Mouse (Mus musculus): ENCODE results near the gene Rhod.

DNA sequence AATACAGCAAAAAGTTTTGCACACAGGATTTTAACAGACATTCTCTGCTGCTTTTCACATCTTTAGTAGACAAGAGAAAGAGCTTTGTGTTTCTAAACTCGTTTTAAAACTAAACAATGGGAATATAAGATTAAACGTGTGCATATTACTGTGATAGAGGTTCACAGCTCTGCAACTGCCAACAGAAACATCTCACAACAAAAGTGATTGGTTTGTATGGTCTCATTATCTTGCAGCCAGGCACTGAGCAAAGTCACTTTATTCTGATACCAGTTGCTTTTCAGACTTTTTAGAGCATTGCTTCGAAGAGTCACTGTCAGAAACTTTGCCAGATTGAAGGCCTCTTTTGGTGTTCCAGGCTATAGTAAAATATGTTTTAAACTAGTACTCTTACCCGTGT lies 40.3 kb downstream of the Rhod start:
- TF ChIP-seq GATA1 (IDR thresholded peaks at IDR 0.05; ENCODE audit: low read length), result no peak
- no peak for TF ChIP-seq TAL1 (IDR thresholded peaks at IDR 0.05; ENCODE audit: low read length)
